Mouse (Mus musculus): ENCODE measurements at regions not wholly inside any gene's neighbourhood (a gene's known extent, or its start where the extent isn't known, plus 50 kb on each side); places are given as distances from the start of the nearest gene placed in this dataset.

- DNase-seq (ENCODE audit: extremely low spot score, low read depth, low spot score): no peak
Measured at GRCm38 (mm10) chr16:76603431-76603830, 229.8 kb upstream of the Nrip1 start.

- no peak for DNase-seq (ENCODE audit: extremely low spot score, low read depth, low spot score)
Measured at GRCm38 (mm10) chr16:76600131-76600530, 226.5 kb upstream of the Nrip1 start.

DNA sequence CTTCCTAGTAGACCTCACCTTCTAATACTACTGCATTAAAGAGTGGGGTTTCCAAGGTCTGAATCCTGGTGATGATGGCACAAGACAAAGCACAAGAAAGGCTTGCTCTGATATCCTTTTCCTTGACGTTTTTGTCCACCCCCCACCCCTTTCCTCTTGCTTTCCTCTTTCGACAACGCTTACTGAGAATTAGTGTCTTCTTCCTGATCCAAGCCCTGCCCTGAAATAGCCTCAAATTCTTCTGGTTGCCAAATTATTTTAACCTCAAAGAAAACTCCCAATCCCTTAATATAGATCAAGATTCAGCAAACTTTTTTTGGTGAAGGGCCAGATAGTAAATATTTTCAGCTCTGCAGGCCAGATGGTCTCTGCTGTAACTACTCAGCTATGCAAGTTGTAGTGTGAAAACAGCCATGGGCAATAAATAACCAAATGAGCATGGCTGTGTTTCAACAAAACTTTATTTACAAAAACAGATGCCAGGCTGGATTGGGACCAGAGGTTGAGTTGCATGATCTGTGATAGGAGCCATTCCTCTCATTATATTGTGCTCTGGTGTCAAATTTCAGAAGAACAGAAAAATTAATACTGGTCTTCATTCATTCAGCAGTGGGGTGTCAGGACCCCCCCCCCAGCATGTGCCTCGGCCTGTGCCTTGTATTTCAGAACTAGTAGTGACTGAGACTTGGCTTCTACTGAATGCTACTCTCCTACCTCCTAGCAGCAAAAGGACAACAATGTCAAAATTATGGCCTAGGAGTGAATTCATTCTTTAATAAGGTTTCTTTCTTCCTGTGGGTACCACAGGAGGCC is 218.5 kb upstream of the Nrip1 start:
- no peak for DNase-seq (ENCODE audit: extremely low spot score, low read depth, low spot score)

DNA sequence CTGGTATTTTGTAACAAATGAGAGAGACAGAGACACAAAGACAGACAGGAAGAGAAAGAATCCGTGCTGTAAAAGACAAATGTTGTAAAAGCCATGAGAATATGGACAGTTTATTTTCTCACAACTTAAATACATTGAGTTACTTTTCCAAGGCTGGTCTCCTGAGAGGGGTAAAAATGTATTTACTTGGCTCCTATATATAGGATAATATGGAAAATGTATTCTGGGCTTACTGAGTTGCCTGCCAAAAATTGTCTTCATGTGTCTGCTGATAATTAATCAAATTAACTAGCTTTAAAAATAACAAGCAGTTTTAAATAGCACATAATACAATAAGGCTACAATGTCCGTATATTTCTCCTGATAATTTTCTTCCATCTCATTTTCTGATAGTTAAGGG is 216.2 kb upstream of the Nrip1 start:
- no peak for DNase-seq (ENCODE audit: extremely low spot score, low read depth, low spot score)

DNA sequence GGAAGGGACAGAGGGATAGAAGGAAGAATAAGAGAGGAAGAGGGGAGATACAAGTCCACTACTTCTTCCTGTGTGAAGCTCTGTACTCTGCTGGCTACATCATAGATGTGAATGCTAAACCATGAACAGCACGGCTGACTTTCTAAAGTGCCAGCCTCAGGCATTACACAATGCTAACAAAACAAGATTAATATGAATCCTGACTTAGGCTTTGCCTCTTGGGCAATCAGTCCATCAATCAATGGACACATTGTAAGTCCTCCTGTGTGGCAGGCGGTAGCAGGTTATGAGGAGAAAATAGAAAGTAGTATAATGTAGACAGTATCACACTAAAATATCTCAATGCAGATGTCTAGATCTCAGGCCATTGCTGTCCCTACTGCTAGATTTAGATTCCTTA is 203.6 kb upstream of the Nrip1 start:
- no peak for DNase-seq (ENCODE audit: extremely low spot score, low read depth, low spot score)

DNA sequence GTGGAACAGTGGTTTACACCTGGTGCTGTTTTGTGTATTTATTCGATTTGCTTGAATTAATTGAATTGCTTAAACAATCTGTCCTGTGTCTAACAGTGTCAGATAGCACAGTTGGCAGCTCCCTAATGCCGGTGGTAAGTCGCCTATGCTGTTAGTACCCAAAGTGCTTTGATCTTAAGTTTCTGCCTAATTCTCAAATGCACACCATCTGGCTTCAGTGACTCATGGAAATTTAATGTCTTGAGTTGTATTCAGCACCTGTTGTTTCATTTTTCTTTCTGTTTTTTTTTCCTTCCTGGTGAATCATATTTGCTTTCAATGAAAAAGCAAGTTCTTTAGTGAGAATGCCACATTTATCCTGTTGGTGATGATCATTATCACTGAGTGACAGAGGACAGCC is 201.7 kb upstream of the Nrip1 start:
- DNase-seq (ENCODE audit: extremely low spot score, low read depth, low spot score): no peak

GRCm38 (mm10) chr16:76566220-76566619 is 192.6 kb upstream of the Nrip1 start:
- DNase-seq (ENCODE audit: extremely low spot score, low read depth, low spot score): no peak

- DNase-seq (ENCODE audit: extremely low spot score, low read depth, low spot score): no peak
Measured at GRCm38 (mm10) chr16:76554846-76555245, 181.2 kb upstream of the Nrip1 start.

GRCm38 (mm10) chr16:76549628-76550027 is 176.0 kb upstream of the Nrip1 start:
- DNase-seq (ENCODE audit: extremely low spot score, low read depth, low spot score): no peak

- DNase-seq (ENCODE audit: extremely low spot score, low read depth, low spot score): no peak
Measured at GRCm38 (mm10) chr16:76547087-76547486, 173.5 kb upstream of the Nrip1 start.

DNA sequence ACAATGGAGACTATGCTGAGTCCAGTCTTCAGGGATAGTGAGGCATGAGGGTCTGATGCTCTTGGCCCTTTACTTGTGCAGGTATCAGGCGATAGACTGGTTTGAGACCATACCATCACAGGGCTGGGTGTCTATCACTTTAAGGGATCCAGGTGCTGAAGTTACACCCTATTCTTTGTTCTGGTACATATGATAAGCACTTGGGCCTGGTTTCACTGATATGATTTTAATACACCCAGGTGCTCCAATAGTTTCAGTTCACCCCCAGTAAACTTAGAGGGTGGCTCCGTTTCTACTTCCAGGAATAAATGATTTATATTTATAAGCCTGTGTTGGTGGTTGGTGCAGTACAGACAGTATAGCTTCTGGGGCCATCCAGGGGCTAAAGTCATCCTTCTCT is 173.0 kb upstream of the Nrip1 start:
- no peak for DNase-seq (ENCODE audit: extremely low spot score, low read depth, low spot score)

DNA sequence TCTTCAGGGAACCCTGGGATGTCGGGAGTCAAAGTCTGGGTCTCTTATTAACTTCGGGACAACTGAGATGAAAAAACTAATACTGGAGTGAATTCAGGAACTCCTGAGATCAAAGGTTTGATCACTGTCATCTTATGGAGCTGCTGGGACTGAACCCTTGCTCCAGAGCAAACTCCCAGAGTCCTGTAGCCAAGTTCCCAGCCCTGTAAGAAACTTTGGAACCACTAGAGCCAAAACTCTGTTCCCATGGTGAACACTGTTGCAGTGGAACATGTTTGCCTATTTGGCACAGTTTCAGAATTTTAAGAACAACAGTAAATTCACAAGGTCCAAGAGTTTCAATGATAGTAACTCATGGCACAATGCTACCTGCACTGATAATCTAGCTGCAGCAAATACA is 172.3 kb upstream of the Nrip1 start:
- no peak for DNase-seq (ENCODE audit: extremely low spot score, low read depth, low spot score)

GRCm38 (mm10) chr16:76544972-76545371 is 171.3 kb upstream of the Nrip1 start:
- no peak for DNase-seq (ENCODE audit: extremely low spot score, low read depth, low spot score)

DNA sequence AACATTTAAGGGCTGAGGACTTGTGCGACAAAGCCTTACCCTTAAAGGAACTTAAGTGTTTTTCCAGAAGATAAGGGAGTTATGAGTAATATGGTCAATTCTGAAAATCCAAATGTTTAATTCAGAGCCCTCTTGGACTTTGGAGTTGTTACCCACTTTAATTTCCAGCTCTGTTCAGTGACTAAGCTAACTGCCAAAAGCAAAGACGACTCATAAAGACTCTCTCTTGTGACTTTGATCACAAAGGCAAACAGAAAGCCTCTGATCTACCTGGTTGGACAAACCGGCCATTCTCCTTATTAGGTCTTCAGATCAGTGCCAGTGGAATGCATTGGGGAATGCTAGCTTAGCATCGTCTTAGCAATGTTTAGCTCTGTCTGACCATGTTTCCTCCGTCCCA is 167.3 kb upstream of the Nrip1 start:
- no peak for DNase-seq (ENCODE audit: extremely low spot score, low read depth, low spot score)

GRCm38 (mm10) chr16:76540328-76540923 is 166.8 kb upstream of the Nrip1 start:
- DNase-seq (ENCODE audit: extremely low spot score, low read depth, low spot score): no peak

GRCm38 (mm10) chr16:76539669-76540068 is 166.0 kb upstream of the Nrip1 start:
- peak; percentile 28 for DNase-seq (ENCODE audit: extremely low spot score, low read depth, low spot score)

GRCm38 (mm10) chr16:76537871-76538270 is 164.2 kb upstream of the Nrip1 start:
- DNase-seq (ENCODE audit: extremely low spot score, low read depth, low spot score): no peak

- DNase-seq (ENCODE audit: extremely low spot score, low read depth, low spot score): no peak
Measured at GRCm38 (mm10) chr16:76532928-76533217, 159.2 kb upstream of the Nrip1 start.

DNA sequence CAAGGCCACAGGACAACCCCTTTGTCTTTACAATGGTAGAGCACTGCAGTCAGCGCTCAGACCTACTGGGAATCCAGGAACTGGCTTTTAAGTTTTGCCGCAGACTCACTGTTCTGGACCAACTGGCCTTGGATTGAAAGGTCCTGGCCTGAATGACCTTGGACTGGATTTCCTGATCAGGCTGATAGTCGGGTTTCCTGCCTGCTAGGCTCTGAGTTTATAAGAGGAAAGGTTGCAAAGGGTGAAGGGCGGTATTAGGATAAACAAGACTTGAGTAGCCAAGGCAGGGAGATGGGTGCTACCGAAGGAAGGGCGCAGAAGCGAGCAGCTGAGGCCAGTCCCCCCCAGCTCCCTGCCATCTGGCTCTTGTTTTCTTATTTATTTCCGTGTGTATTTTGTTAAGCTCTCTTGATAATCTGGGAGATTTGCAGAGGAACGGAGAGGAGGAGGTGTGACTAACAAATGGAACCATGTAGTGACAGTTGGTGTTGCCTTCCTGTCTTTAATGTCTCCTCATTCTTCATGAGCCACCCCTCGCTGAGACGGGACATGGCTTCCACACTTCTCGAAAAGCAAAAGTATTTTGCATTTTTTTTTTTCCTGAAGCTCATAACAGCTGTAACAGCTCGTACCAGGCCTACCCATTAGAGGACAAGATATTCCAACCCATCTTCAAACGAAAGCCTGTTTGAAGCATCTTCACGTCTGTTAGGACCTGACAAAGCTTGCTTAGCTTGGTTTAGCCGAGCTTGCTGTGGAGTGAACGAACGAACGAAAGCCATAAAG is 158.7 kb upstream of the Nrip1 start:
- DNase-seq (ENCODE audit: extremely low spot score, low read depth, low spot score): no peak

- no peak for DNase-seq (ENCODE audit: extremely low spot score, low read depth, low spot score)
Measured at GRCm38 (mm10) chr16:76530886-76531285, 157.3 kb upstream of the Nrip1 start.

- no peak for DNase-seq (ENCODE audit: extremely low spot score, low read depth, low spot score)
Measured at GRCm38 (mm10) chr16:76529613-76530012, 156.0 kb upstream of the Nrip1 start.
